ENCODE assay signal across 9 mouse cellular contexts in genomic region chr16:42164941-42165340, GRCm38 (mm10).
A peak's percentile ranks its signal among the peaks of the same experiment; 100 is the strongest.
DNase-seq lines count a peak whose midpoint lies in the region; ATAC-seq and TF ChIP-seq lines count a peak whose summit lies in the region.
"Had no signal": no experiment of that assay in that cellular context is flagged by ENCODE, and none has a peak within 500 bp of the region (broad histone marks: within the 10 kb centered on the region; RNA-seq: fewer than 3 reads in every experiment).

No protein-coding gene starts in this region.

- no peaks in the 10 kb centered on the region for H3K27me3 ChIP-seq in kidney, adult 2 months (replicated peaks; ENCODE audit: control insufficient read depth, insufficient read depth, low read length)
- no peaks in the 10 kb centered on the region for H3K27me3 ChIP-seq in limb, embryonic 10.5 days (ENCODE audit: low read depth, poor library complexity, severe bottlenecking)
- H3K27me3 ChIP-seq in stomach, postnatal 0 days (ENCODE audit: control insufficient read depth, insufficient read depth, low read length): no peaks in the 10 kb centered on the region
- H3K27me3 ChIP-seq: embryonic facial prominence, embryonic 12.5 days had no signal

- no peaks in the 10 kb centered on the region for H3K9me3 ChIP-seq in limb, embryonic 10.5 days (replicated peaks)
- H3K9me3 ChIP-seq in stomach, postnatal 0 days (ENCODE audit: control insufficient read depth, low read length): no peaks in the 10 kb centered on the region
- H3K9me3 ChIP-seq: embryonic facial prominence, embryonic 12.5 days had no signal

- H3K4me1 ChIP-seq in kidney, adult 2 months (ENCODE audit: control insufficient read depth, insufficient read depth, low read length): no peaks in the 10 kb centered on the region
- H3K4me1 ChIP-seq in limb, embryonic 10.5 days: no peaks in the 10 kb centered on the region
- no peaks in the 10 kb centered on the region for H3K4me1 ChIP-seq in stomach, postnatal 0 days (replicated peaks; ENCODE audit: control insufficient read depth, insufficient read depth)
- H3K4me1 ChIP-seq: embryonic facial prominence, embryonic 12.5 days had no signal

- no peak overlapping the region for H3K4me3 ChIP-seq in gastrocnemius, adult 2 months
- no peak overlapping the region for H3K4me3 ChIP-seq in kidney, adult 2 months (ENCODE audit: insufficient read depth, low read depth, low read length)
- no peak overlapping the region for H3K4me3 ChIP-seq in limb, embryonic 10.5 days
- H3K4me3 ChIP-seq in stomach, postnatal 0 days (ENCODE audit: low read depth, low read length): no peak overlapping the region
- H3K4me3 ChIP-seq: embryonic facial prominence, embryonic 12.5 days had no signal

- H3K36me3 ChIP-seq in kidney, adult 2 months (ENCODE audit: control insufficient read depth, insufficient read depth, low read length): no peaks in the 10 kb centered on the region
- H3K36me3 ChIP-seq in limb, embryonic 10.5 days: no peaks in the 10 kb centered on the region
- no peaks in the 10 kb centered on the region for H3K36me3 ChIP-seq in stomach, postnatal 0 days (ENCODE audit: control insufficient read depth, insufficient read depth, low read length)
- H3K36me3 ChIP-seq: embryonic facial prominence, embryonic 12.5 days had no signal

- no peak for TF ChIP-seq EP300 in stomach, postnatal 0 days (optimal IDR thresholded peaks at IDR 0.05)

- intact Hi-C loops in gastrocnemius, adult 2 months (cut with DNase I): no loop called here

- ATAC-seq in stomach, postnatal 0 days (ENCODE audit: low FRiP score, low TSS enrichment): peak; percentile 54; the same call in 1 of the 2 replicates

- no peak overlapping the region for H3K9ac ChIP-seq in stomach, postnatal 0 days (ENCODE audit: low read length)
- H3K9ac ChIP-seq: embryonic facial prominence, embryonic 12.5 days had no signal

- DNase-seq in 3134 (ENCODE audit: extremely low read depth, insufficient read length, low spot score) (peak; percentile 16), ZHBTc4 (ENCODE audit: low read depth, low spot score) (peak; percentile 86)
- DNase-seq in cerebellum, postnatal 4 days (ENCODE audit: low spot score in 2 of 2): peak; percentile 55 to 88
- DNase-seq in gastrocnemius, adult 2 months: peak; percentile 69
- DNase-seq in kidney, adult 2 months: peak; percentile 83
- peak; percentile 75 for DNase-seq in limb, embryonic 10.5 days (ENCODE audit: low spot score)
- peak; percentile 91 for DNase-seq in naive thymus-derived CD4-positive, alpha-beta T cell, adult 2 months (ENCODE audit: low read depth)
- peak; percentile 73 for DNase-seq in stomach, postnatal 0 days (ENCODE audit: low spot score)

- TF ChIP-seq POLR2A in kidney, adult 2 months (IDR thresholded peaks at IDR 0.05; ENCODE audit: low read depth, low read length): no peak

- TF ChIP-seq CTCF in gastrocnemius, adult 2 months (IDR thresholded peaks at IDR 0.05): peak; percentile 100
- TF ChIP-seq CTCF in kidney, adult 2 months (conservative IDR thresholded peaks at IDR 0.05; ENCODE audit: insufficient read depth, insufficient read length, low read depth, low read length): peak; percentile 46
- TF ChIP-seq CTCF in stomach, postnatal 0 days (IDR thresholded peaks at IDR 0.05; ENCODE audit: low read depth): peak; percentile 100

- H3K27ac ChIP-seq in gastrocnemius, adult 2 months: no peak overlapping the region
- H3K27ac ChIP-seq in kidney, adult 2 months (ENCODE audit: insufficient read depth, low read depth, low read length): no peak overlapping the region
- no peak overlapping the region for H3K27ac ChIP-seq in limb, embryonic 10.5 days
- H3K27ac ChIP-seq in stomach, postnatal 0 days (replicated peaks): no peak overlapping the region
- H3K27ac ChIP-seq: embryonic facial prominence, embryonic 12.5 days had no signal

- no peak overlapping the region for H3K4me2 ChIP-seq in stomach, postnatal 0 days (replicated peaks; ENCODE audit: low read depth)
- H3K4me2 ChIP-seq: embryonic facial prominence, embryonic 12.5 days had no signal

Comparison
In these comparisons a context has a peak if more than half of its experiments do, and no peak if none do; other contexts are left out.
1. DNase-seq: peak in every context shown above with its lines; median percentile 91 in naive thymus-derived CD4-positive, alpha-beta T cell, adult 2 months; 86 in ZHBTc4; 83 in kidney, adult 2 months; 75 in limb, embryonic 10.5 days; 73 in stomach, postnatal 0 days; 72 in cerebellum, postnatal 4 days; 69 in gastrocnemius, adult 2 months; 16 in 3134.
2. CTCF ChIP-seq: peak in every context shown above with its lines; median percentile 100 in gastrocnemius, adult 2 months; 100 in stomach, postnatal 0 days; 46 in kidney, adult 2 months.